Mouse (Mus musculus) G1E (cell line): ENCODE results near the gene Retreg3. TPM values are rescaled to one million over a fixed set of nuclear protein-coding genes. Genes with fewer than 3 reads are reported as not detected.

Experiments used
- ATAC-seq: 2 replicates; pipeline ENCODE4 v1.8.0; 2016; ENCODE audit warnings: mild to moderate bottlenecking; ENCODE audit not compliant: insufficient number of reproducible peaks, poor library complexity, low FRiP score, severe bottlenecking; ENCODE audit errors: extremely low read depth
- DNase-seq: peaks from one replicate; pipeline ENCODE4 v3.0.0; 2012; ENCODE audit warnings: low spot score
- H3K27me3 ChIP-seq: 2 replicates; pipeline ENCODE4 v1.6.1; 2012; ENCODE audit warnings: mild to moderate bottlenecking, low read length, inconsistent platforms; ENCODE audit not compliant: insufficient read depth
- H3K36me3 ChIP-seq: replicated peaks from 2 replicates; pipeline ENCODE3; 2012; ENCODE audit warnings: mild to moderate bottlenecking, inconsistent platforms
- H3K4me1 ChIP-seq: 2 replicates; pipeline ENCODE4 v1.6.1; 2012; ENCODE audit warnings: low read depth, low read length, inconsistent platforms, mixed read lengths; ENCODE audit not compliant: insufficient read depth
- H3K4me3 ChIP-seq: 2 replicates; pipeline ENCODE4 v1.5.1; 2012; ENCODE audit warnings: low read depth, mild to moderate bottlenecking, inconsistent platforms, low read length, moderate library complexity, mixed read lengths
- H3K9me3 ChIP-seq: replicated peaks from 2 replicates; pipeline ENCODE4 v1.6.1; 2012; ENCODE audit warnings: inconsistent platforms
- CTCF ChIP-seq: IDR thresholded peaks from 2 replicates; pipeline ENCODE4 v1.5.1; 2012; ENCODE audit warnings: low read depth, low read length, inconsistent platforms, mixed read lengths
- GATA1 ChIP-seq: IDR thresholded peaks from 2 replicates; pipeline ENCODE4 v1.6.1; 2012; ENCODE audit warnings: borderline replicate concordance, low read length, inconsistent platforms, mixed read lengths
- GATA2 ChIP-seq: IDR thresholded peaks from 2 replicates; pipeline ENCODE4 v1.6.1; 2012; ENCODE audit warnings: low read depth, low read length, inconsistent platforms, borderline replicate concordance
- POLR2AphosphoS5 ChIP-seq: IDR thresholded peaks from 2 replicates; pipeline ENCODE4 v1.6.1; 2012; ENCODE audit warnings: low read depth, low read length, inconsistent platforms; ENCODE audit not compliant: insufficient replicate concordance
- TAL1 ChIP-seq: conservative IDR thresholded peaks from 2 replicates; pipeline ENCODE4 v1.6.1; 2012; ENCODE audit warnings: low read depth, low read length, inconsistent platforms, mixed read lengths
- polyA plus RNA-seq: library from polyadenylated mRNA; stranded (reverse); fragments of >175 nt; gene quantifications from 2 replicates; pipeline ENCODE4 v1.2.3, GENCODE M21; 2012
- total RNA-seq, 2 experiments: library from RNA; stranded (forward) in 1 of 2; stranded (reverse) in 1 of 2; fragments of 200-1000 nt in 1 of 2; fragments of >200 nt in 1 of 2; fragmentation: Nextera tagmentation in 1 of 2; gene quantifications; 2 replicates each; pipeline ENCODE4 v1.2.3; 2014 to 2017

Gene Retreg3
- total and polyA plus RNA-seq, 3 experiments = 9.4 to 43.2 (median 13.4) TPM

DNA sequence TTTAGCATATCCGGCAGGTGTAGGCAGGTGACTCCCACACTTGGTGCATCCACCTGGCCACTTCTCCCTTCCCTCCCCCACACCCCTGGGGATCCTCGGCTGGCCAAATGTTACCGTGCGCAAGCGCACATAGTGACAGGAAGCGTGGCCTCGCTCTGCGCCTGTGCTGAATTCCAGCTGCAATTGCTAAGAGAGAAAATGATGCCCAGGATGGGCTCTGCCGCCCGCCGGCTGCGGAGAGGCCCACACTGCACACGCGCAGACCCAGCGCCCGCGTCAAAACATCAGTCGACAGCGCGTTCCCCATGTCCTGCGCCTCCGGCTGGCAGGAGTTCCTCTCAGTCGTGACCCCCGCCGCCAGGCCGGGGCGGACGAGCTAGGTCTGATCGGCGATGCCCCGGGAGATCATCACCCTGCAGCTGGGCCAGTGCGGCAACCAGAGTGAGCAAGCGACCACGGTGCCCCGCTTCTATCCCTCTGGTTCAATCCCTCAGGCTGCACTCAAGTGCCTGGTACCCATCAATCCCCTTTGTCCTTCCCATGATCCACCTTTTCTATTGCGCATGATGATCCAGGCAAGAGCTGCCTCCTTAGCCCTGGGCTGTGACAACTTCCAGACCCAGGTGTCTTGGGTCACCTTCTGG lies 36.2 kb upstream of the Retreg3 start, which contains the start of gene Tubg2:
Gene Tubg2, plus strand, starts transcription at position 180 of the 644 bp plus-strand sequence.
- DNase-seq = no peak
- no peaks in the 10 kb centered on the region for H3K36me3 ChIP-seq
- no peak within 1 kb of the TSS for H3K4me3 ChIP-seq
- ATAC-seq = no peak
- TF ChIP-seq GATA2 (no peak), GATA1 (no peak), TAL1 (no peak), POLR2AphosphoS5 (no peak), CTCF (no peak)
- H3K27me3 ChIP-seq = peaks cover 31% of the 10 kb centered on the region
- no peaks in the 10 kb centered on the region for H3K4me1 ChIP-seq
- H3K9me3 ChIP-seq = no peaks in the 10 kb centered on the region

DNA sequence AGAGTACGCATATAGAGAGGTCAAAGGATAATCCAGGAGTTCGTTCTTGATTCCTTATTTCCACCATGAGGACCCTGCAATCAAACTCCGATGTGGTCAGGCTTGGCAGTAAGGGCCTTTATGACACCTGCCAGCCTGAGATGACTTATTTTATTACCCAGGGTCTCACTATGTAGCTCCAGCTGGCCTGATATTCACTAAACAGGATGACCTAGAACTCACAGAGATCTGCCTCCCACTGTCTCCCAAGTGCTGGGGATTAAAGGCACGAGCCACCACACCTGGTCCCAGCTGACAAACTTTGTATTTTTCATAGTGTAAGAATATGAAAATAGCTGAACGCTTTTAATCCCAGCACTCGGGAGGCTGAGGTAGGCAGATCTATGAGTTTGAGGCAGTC lies 35.5 kb upstream of the Retreg3 start:
- TF ChIP-seq GATA1 = no peak
- DNase-seq = no peak
- Histone ChIP-seq H3K27me3 (peaks cover 31% of the 10 kb centered on the region), H3K36me3 (no peaks in the 10 kb centered on the region), H3K4me3 (no peak overlapping the region), H3K9me3 (no peaks in the 10 kb centered on the region), H3K4me1 (no peaks in the 10 kb centered on the region)
- no peak for ATAC-seq

DNA sequence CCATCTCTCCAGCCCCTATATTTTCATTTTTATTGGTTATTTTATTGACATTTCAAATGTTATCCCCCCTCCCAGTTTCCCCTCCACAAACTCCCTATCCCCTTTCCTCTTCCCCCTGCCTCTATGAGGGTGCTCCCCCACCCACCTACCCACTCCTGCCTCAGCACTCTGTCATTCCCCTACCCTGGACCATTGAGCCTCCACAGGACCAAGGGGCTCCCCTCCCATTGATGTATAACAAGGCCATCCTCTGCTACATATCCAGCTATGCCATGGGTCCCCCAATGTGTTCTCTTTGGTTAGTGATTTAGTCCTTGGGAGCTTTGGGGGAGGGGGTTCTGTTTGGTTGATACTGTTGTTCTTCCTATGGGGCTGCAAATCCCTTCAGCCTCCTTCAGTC lies 35.0 kb upstream of the Retreg3 start:
- Histone ChIP-seq H3K4me3 (no peak overlapping the region), H3K36me3 (no peaks in the 10 kb centered on the region), H3K9me3 (no peaks in the 10 kb centered on the region), H3K4me1 (no peaks in the 10 kb centered on the region), H3K27me3 (peaks cover 33% of the 10 kb centered on the region)
- no peak for TF ChIP-seq CTCF
- no peak for TF ChIP-seq GATA2
- TF ChIP-seq GATA1 = no peak
- TF ChIP-seq POLR2AphosphoS5 = no peak
- no peak for TF ChIP-seq TAL1
- no peak for ATAC-seq
- DNase-seq = no peak

DNA sequence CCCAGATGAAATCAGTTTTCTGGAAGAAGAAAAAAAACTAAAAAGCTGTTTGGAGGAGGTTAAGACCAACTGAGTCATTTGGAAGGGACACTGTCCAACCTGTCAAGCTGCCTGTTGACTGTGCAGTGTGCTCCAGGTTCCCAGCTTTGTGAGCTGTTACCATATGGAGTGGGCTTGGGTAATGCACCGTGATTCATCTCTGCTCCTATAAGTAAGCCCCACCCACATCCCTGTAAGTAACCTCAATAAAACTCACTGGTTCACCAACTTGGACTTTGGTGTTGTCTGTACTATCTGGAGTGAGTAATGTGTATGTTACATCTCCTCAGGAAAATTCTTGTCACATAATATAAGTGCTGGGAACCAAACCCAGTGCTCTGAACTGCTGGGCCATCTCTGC lies 33.1 kb upstream of the Retreg3 start:
- ATAC-seq (no peak), DNase-seq (no peak)
- Histone ChIP-seq H3K9me3 (no peaks in the 10 kb centered on the region), H3K27me3 (peaks cover 36% of the 10 kb centered on the region), H3K4me1 (peaks cover 8% of the 10 kb centered on the region; the same call in 1 of the 2 replicates), H3K4me3 (no peak overlapping the region), H3K36me3 (no peaks in the 10 kb centered on the region)
- TF ChIP-seq GATA2 = no peak
- TF ChIP-seq CTCF = no peak
- TF ChIP-seq GATA1 = no peak
- no peak for TF ChIP-seq TAL1
- TF ChIP-seq POLR2AphosphoS5 = no peak

DNA sequence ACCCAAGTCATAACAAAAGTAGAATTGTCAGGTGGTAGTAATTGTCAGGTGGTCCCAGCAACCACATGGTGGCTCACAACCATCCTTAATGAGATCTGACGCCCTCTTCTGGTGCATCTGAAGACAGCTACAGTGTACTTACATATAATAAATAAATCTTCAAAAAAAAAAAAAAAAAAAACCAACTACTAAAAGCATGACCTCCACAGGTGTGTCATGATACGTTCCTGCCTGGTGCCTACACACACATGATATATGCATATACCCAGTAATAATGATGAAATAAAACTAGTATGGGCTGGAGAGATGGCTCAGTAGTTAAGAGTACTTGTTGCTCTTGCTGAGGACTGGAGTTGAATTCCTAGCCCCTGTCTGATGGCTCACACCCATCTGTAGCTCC lies 31.4 kb upstream of the Retreg3 start:
- Histone ChIP-seq H3K9me3 (no peaks in the 10 kb centered on the region), H3K27me3 (peaks cover 29% of the 10 kb centered on the region), H3K4me1 (peaks cover 8% of the 10 kb centered on the region; the same call in 1 of the 2 replicates), H3K36me3 (no peaks in the 10 kb centered on the region), H3K4me3 (no peak overlapping the region)
- TF ChIP-seq GATA1 (no peak), TAL1 (no peak), POLR2AphosphoS5 (no peak), GATA2 (no peak), CTCF (no peak)
- ATAC-seq (no peak), DNase-seq (no peak)

DNA sequence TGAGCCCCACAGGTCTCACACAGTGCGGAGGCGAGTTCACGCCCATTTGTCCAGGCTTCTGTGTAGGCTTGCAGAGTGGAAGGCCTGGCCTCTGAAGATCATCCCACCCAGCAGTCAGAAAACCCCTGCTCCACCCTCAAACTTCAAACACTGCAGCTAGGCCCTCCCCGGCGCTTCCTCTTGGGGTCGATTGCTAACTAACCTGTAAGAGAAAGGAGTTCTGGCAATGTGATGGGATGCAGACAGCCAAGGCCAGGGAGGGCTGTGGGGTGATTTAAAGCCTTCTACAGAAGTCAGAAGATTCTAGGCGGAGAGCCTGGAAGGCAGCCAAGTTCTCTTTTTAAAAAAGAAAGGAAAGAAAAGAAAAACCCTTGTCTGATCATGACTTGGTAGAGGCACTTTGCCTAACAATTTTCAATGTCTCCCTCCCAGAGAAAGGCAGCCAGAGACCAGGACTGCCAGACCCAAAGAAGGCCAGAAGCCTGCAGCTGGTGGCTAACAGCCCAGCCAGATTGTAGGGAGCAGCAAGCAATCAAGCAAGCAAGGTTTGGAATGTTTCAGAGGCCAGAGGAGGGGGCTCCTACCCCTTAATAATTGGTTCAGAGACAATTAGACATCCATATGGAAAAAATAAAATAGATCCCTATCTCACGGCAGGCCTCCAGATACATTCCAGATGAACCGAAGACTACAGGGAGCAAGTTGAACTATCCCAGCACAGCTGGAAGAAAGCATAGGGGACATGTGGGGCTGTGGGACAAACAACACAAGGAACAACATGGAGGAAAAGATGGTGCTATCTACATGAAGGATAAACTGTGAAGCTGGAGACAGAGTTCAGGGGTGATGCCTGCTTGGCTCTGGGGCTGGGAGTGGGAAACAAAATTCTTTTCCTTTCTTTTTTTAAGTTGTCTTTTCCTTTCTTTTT lies 29.7 kb upstream of the Retreg3 start:
- H3K4me3 ChIP-seq = no peak overlapping the region
- peaks cover 23% of the 10 kb centered on the region for H3K27me3 ChIP-seq
- H3K36me3 ChIP-seq = no peaks in the 10 kb centered on the region
- peaks cover 8% of the 10 kb centered on the region; the same call in 1 of the 2 replicates for H3K4me1 ChIP-seq
- no peak for DNase-seq
- no peak for ATAC-seq
- no peaks in the 10 kb centered on the region for H3K9me3 ChIP-seq
- no peak for TF ChIP-seq GATA2
- no peak for TF ChIP-seq POLR2AphosphoS5
- TF ChIP-seq GATA1 = no peak
- no peak for TF ChIP-seq TAL1
- no peak for TF ChIP-seq CTCF
